Mouse (Mus musculus) heart, postnatal 25 days (tissue): ENCODE data around the gene Elk4. TPM values are rescaled to one million over a fixed set of nuclear protein-coding genes. Genes with fewer than 3 reads are reported as not detected.

Experiments
- DNase-seq: peaks from one replicate; pipeline ENCODE4 v3.0.0; 2022; ENCODE audit warnings: low spot score
- intact Hi-C: fragments of 180-260 bp; cut with DNase I; formaldehyde crosslinking; loops from one replicate; pipeline ENCODE4 v1.15.1; 2025
- total RNA-seq, 2 experiments: library from RNA; stranded (reverse); gene quantifications; 2 replicates each; pipeline ENCODE4 v1.2.3; 2021

Elk4 gene
- total RNA-seq, 2 experiments from 2014 or later: 87.2 to 87.5 TPM

GRCm38 (mm10) chr1:132008881-132009644 is 1.7 kb downstream of the Elk4 start:
- intact Hi-C loops: loop anchor here (2.0 kb wide), 1 partner anchor 32 kb away; no protein-coding TSS in a partner anchor
- no peak for DNase-seq

- intact Hi-C loops: no loop called here
- DNase-seq: no peak
Observed at GRCm38 (mm10) chr1:132010632-132011501, 3.5 kb downstream of the Elk4 start.

GRCm38 (mm10) chr1:132011785-132012184 is 4.4 kb downstream of the Elk4 start:
- intact Hi-C loops: no loop called here
- no peak for DNase-seq

GRCm38 (mm10) chr1:132012861-132013260 is 5.5 kb downstream of the Elk4 start:
- intact Hi-C loops: no loop called here
- DNase-seq: no peak

GRCm38 (mm10) chr1:132014800-132015199 is 7.4 kb downstream of the Elk4 start:
- no peak for DNase-seq
- intact Hi-C loops: no loop called here

GRCm38 (mm10) chr1:132016691-132017090 is 9.3 kb downstream of the Elk4 start:
- intact Hi-C loops: no loop called here
- no peak for DNase-seq

- no peak for DNase-seq
- intact Hi-C loops: no loop called here
Observed at GRCm38 (mm10) chr1:132019876-132020275, 12.5 kb downstream of the Elk4 start.

GRCm38 (mm10) chr1:132022107-132022506 is 14.7 kb downstream of the Elk4 start:
- intact Hi-C loops: no loop called here
- no peak for DNase-seq

- DNase-seq: no peak
- intact Hi-C loops: no loop called here
Observed at GRCm38 (mm10) chr1:132026925-132027646, 19.7 kb downstream of the Elk4 start.

- intact Hi-C loops: no loop called here
- DNase-seq: no peak
Observed at GRCm38 (mm10) chr1:132027978-132028377, 20.6 kb downstream of the Elk4 start.

GRCm38 (mm10) chr1:132028413-132028812 is 21.0 kb downstream of the Elk4 start:
- intact Hi-C loops: no loop called here
- no peak for DNase-seq

- no peak for DNase-seq
- intact Hi-C loops: no loop called here
Observed at GRCm38 (mm10) chr1:132030574-132030973, 23.2 kb downstream of the Elk4 start.

GRCm38 (mm10) chr1:132032172-132032571 is 24.8 kb downstream of the Elk4 start:
- DNase-seq: no peak
- intact Hi-C loops: no loop called here

- no peak for DNase-seq
- intact Hi-C loops: no loop called here
Observed at GRCm38 (mm10) chr1:132037746-132038145, 30.3 kb downstream of the Elk4 start.

GRCm38 (mm10) chr1:132038753-132039152 is 31.3 kb downstream of the Elk4 start:
- intact Hi-C loops: no loop called here
- DNase-seq: no peak

GRCm38 (mm10) chr1:132040201-132040621 is 32.8 kb downstream of the Elk4 start:
- peak; percentile 34 for DNase-seq
- intact Hi-C loops: loop anchor here (2.0 to 5.0 kb wide), 2 partner anchors 31 to 57 kb away; no protein-coding TSS in a partner anchor

- intact Hi-C loops: loop anchor here (5.0 kb wide), 1 partner anchor 54 kb away; no protein-coding TSS in a partner anchor
- DNase-seq: no peak
Observed at GRCm38 (mm10) chr1:132043759-132044158, 36.4 kb downstream of the Elk4 start.

- intact Hi-C loops: loop anchor here (2.0 to 5.0 kb wide), 3 partner anchors 51 to 109 kb away; no protein-coding TSS in a partner anchor
- DNase-seq: peak; percentile 41
Observed at GRCm38 (mm10) chr1:132046143-132046735, 38.8 kb downstream of the Elk4 start.

- intact Hi-C loops: no loop called here
- no peak for DNase-seq
Observed at GRCm38 (mm10) chr1:132051746-132052145, 44.3 kb downstream of the Elk4 start.

- intact Hi-C loops: no loop called here
- no peak for DNase-seq
Observed at GRCm38 (mm10) chr1:132054387-132054786, 47.0 kb downstream of the Elk4 start.
